Mouse (Mus musculus): ENCODE results near the gene Lmtk2.
A peak's percentile ranks its signal among the peaks of the same experiment; 100 is the strongest.

Lmtk2 gene

GRCm38 (mm10) chr5:144100149-144100935, at the start of gene Lmtk2:
TSS of gene Lmtk2 (plus strand) at chr5:144100436.
- DNase-seq = peak; percentile 97

- DNase-seq = no peak
These were observed 49.0 kb upstream of the Lmtk2 start for GRCm38 (mm10) chr5:144051268-144051667.

- DNase-seq = no peak
These were observed 46.8 kb upstream of the Lmtk2 start for GRCm38 (mm10) chr5:144053450-144053849.

- DNase-seq = no peak
These were observed 45.9 kb upstream of the Lmtk2 start for GRCm38 (mm10) chr5:144054340-144054739.

GRCm38 (mm10) chr5:144064093-144064492, 36.1 kb upstream of the Lmtk2 start:
- DNase-seq = no peak

GRCm38 (mm10) chr5:144066036-144066435, 34.2 kb upstream of the Lmtk2 start:
- DNase-seq = no peak

- DNase-seq = no peak
These were observed 30.2 kb upstream of the Lmtk2 start for GRCm38 (mm10) chr5:144070064-144070463.

GRCm38 (mm10) chr5:144071249-144071648, 29.0 kb upstream of the Lmtk2 start:
- no peak for DNase-seq

GRCm38 (mm10) chr5:144077541-144077940, 22.7 kb upstream of the Lmtk2 start:
- no peak for DNase-seq

GRCm38 (mm10) chr5:144080886-144081285, 19.4 kb upstream of the Lmtk2 start:
- no peak for DNase-seq

- no peak for DNase-seq
These were observed 18.2 kb upstream of the Lmtk2 start for GRCm38 (mm10) chr5:144082006-144082405.

- DNase-seq = no peak
These were observed 16.7 kb upstream of the Lmtk2 start for GRCm38 (mm10) chr5:144083521-144083920.

- no peak for DNase-seq
These were observed 16.0 kb upstream of the Lmtk2 start for GRCm38 (mm10) chr5:144084271-144084670.

GRCm38 (mm10) chr5:144085696-144086095, 14.5 kb upstream of the Lmtk2 start:
- DNase-seq = no peak

GRCm38 (mm10) chr5:144086494-144086893, 13.7 kb upstream of the Lmtk2 start:
- DNase-seq = no peak

- no peak for DNase-seq
These were observed 11.9 kb upstream of the Lmtk2 start for GRCm38 (mm10) chr5:144088354-144088753.

- DNase-seq = no peak
These were observed 4.7 kb upstream of the Lmtk2 start for GRCm38 (mm10) chr5:144095461-144095970.

GRCm38 (mm10) chr5:144097902-144098639, 2.2 kb upstream of the Lmtk2 start:
- no peak for DNase-seq

- DNase-seq = no peak
These were observed 1.7 kb upstream of the Lmtk2 start for GRCm38 (mm10) chr5:144098640-144098929.

GRCm38 (mm10) chr5:144100948-144101347, 712 bp downstream of the Lmtk2 start:
- no peak for DNase-seq

GRCm38 (mm10) chr5:144105070-144105469, 4.8 kb downstream of the Lmtk2 start:
- no peak for DNase-seq

GRCm38 (mm10) chr5:144105471-144106129, 5.4 kb downstream of the Lmtk2 start:
- no peak for DNase-seq

GRCm38 (mm10) chr5:144106130-144106510, 5.9 kb downstream of the Lmtk2 start:
- no peak for DNase-seq

GRCm38 (mm10) chr5:144109201-144109600, 9.0 kb downstream of the Lmtk2 start:
- DNase-seq = no peak

Measured in right cerebral cortex, postnatal 14 days (tissue).